Mouse (Mus musculus) testis, adult 2 months (tissue): Measurements from ENCODE around the gene Arf1. TPM values are rescaled to one million over a fixed set of nuclear protein-coding genes. Genes with fewer than 3 reads are reported as not detected.

Experiments used
- H3K27ac ChIP-seq: fragments of 200-500 bp; 2 replicates; pipeline ENCODE4 v1.5.1; 2012; ENCODE audit warnings: low read depth, low read length; ENCODE audit not compliant: control insufficient read depth, insufficient read depth
- H3K27me3 ChIP-seq: fragments of 200-500 bp; 2 replicates; pipeline ENCODE4 v1.6.1; 2012; ENCODE audit warnings: mild to moderate bottlenecking, low read length, moderate library complexity; ENCODE audit not compliant: control insufficient read depth, insufficient read depth
- H3K36me3 ChIP-seq: fragments of 200-500 bp; 2 replicates; pipeline ENCODE4 v1.6.1; 2012; ENCODE audit warnings: mild to moderate bottlenecking, low read length; ENCODE audit not compliant: control insufficient read depth, insufficient read depth
- H3K4me1 ChIP-seq: fragments of 200-500 bp; 2 replicates; pipeline ENCODE4 v1.6.1; 2012; ENCODE audit warnings: low read length; ENCODE audit not compliant: control insufficient read depth, insufficient read depth
- H3K4me3 ChIP-seq: fragments of 200-500 bp; 2 replicates; pipeline ENCODE4 v1.5.1; 2012; ENCODE audit warnings: low read depth, mild to moderate bottlenecking, low read length, moderate library complexity, mixed read lengths; ENCODE audit not compliant: control insufficient read depth
- CTCF ChIP-seq: fragments of 200-500 bp; IDR thresholded peaks from 2 replicates; pipeline ENCODE4 v1.5.1; 2012; ENCODE audit warnings: low read depth, mild to moderate bottlenecking, inconsistent platforms, low read length, moderate library complexity; ENCODE audit not compliant: control insufficient read depth, insufficient read depth, insufficient replicate concordance
- POLR2A ChIP-seq: fragments of 200-500 bp; IDR thresholded peaks from 2 replicates; pipeline ENCODE4 v1.6.1; 2012; ENCODE audit warnings: low read depth, mild to moderate bottlenecking, inconsistent platforms, low read length, moderate library complexity; ENCODE audit not compliant: control insufficient read depth
- polyA plus RNA-seq: library from polyadenylated mRNA; depleted of rRNA; stranded (reverse); fragments of >200 nt; gene quantifications from 2 replicates; pipeline ENCODE4 v1.2.3, GENCODE M21; 2012; rRNA removed

Arf1 gene
- polyA plus RNA-seq, 1 experiment: 247 TPM

- no peak overlapping the region for H3K27ac ChIP-seq
- H3K4me3 ChIP-seq: no peak overlapping the region
- no peaks in the 10 kb centered on the region for H3K27me3 ChIP-seq
- no peak for TF ChIP-seq POLR2A
- no peak for TF ChIP-seq CTCF
- no peaks in the 10 kb centered on the region for H3K36me3 ChIP-seq
- H3K4me1 ChIP-seq: peaks cover 3% of the 10 kb centered on the region; the same call in 1 of the 2 replicates
These were observed 58.3 kb downstream of the Arf1 start for GRCm38 (mm10) chr11:59169807-59170206.

GRCm38 (mm10) chr11:59165616-59166241 lies 62.3 kb downstream of the Arf1 start:
- no peak overlapping the region for H3K4me3 ChIP-seq
- peaks cover 11% of the 10 kb centered on the region for H3K4me1 ChIP-seq
- H3K27me3 ChIP-seq: no peaks in the 10 kb centered on the region
- no peak overlapping the region for H3K27ac ChIP-seq
- no peak for TF ChIP-seq CTCF
- TF ChIP-seq POLR2A: no peak
- no peaks in the 10 kb centered on the region; the same call in 1 of the 2 replicates for H3K36me3 ChIP-seq

- H3K27ac ChIP-seq: peak overlapping the region; percentile 76
- peaks cover 11% of the 10 kb centered on the region for H3K4me1 ChIP-seq
- peak overlapping the region; percentile 97 for H3K4me3 ChIP-seq
- H3K36me3 ChIP-seq: no peaks in the 10 kb centered on the region; the same call in 1 of the 2 replicates
- no peaks in the 10 kb centered on the region for H3K27me3 ChIP-seq
- no peak for TF ChIP-seq CTCF
- TF ChIP-seq POLR2A: no peak
These were observed 63.7 kb downstream of the Arf1 start for GRCm38 (mm10) chr11:59164384-59164783.

GRCm38 (mm10) chr11:59163255-59164236 lies 64.5 kb downstream of the Arf1 start, which contains the start of gene Iba57:
Gene Iba57 (minus strand): TSS chr11:59163739.
- Histone ChIP-seq H3K4me1 (peaks cover 11% of the 10 kb centered on the region), H3K27me3 (no peaks in the 10 kb centered on the region), H3K27ac (peak within 1 kb of the TSS; percentile 99), H3K4me3 (peak within 1 kb of the TSS; percentile 97), H3K36me3 (no peaks in the 10 kb centered on the region; the same call in 1 of the 2 replicates)
- TF ChIP-seq POLR2A (peak; percentile 90), CTCF (no peak)

- H3K27ac ChIP-seq: peak overlapping the region; percentile 76
- H3K4me1 ChIP-seq: peaks cover 14% of the 10 kb centered on the region
- H3K27me3 ChIP-seq: no peaks in the 10 kb centered on the region
- peak overlapping the region; percentile 97 for H3K4me3 ChIP-seq
- TF ChIP-seq POLR2A: no peak
- TF ChIP-seq CTCF: no peak
- H3K36me3 ChIP-seq: no peaks in the 10 kb centered on the region; the same call in 1 of the 2 replicates
These were observed 65.4 kb downstream of the Arf1 start for GRCm38 (mm10) chr11:59162443-59163254.

Other genes starting within 250 kb of the Arf1 start
- gene Obscn, start 91.9 kb downstream of the Arf1 start, polyA plus RNA-seq: 1.9 and 2.8 TPM in 2 replicates
- 9.4 and 10.3 TPM in 2 replicates for gene Iba57, start 64.5 kb downstream of the Arf1 start, polyA plus RNA-seq
- 2.1 and 2.7 TPM in 2 replicates for gene Gjc2, start 45.1 kb downstream of the Arf1 start, polyA plus RNA-seq
- gene Guk1, start 36.1 kb downstream of the Arf1 start, polyA plus RNA-seq: 168 and 188 TPM in 2 replicates
- 75.8 and 82.3 TPM in 2 replicates for gene Mrpl55, start 25.8 kb downstream of the Arf1 start, polyA plus RNA-seq
- 11.1 and 13.3 TPM in 2 replicates for gene 2310033P09Rik, start 19.9 kb downstream of the Arf1 start, polyA plus RNA-seq
- gene Wnt3a, start 62.5 kb upstream of the Arf1 start, polyA plus RNA-seq: 3.1 and 4.3 TPM in 2 replicates
- gene Wnt9a, start 78.7 kb upstream of the Arf1 start, polyA plus RNA-seq: 0.40 and 0.63 TPM in 2 replicates
- gene Prss38, start 147.4 kb upstream of the Arf1 start, polyA plus RNA-seq: 9.3 and 12.7 TPM in 2 replicates
- 2.8 and 3.0 TPM in 2 replicates for gene Jmjd4, start 221.8 kb upstream of the Arf1 start, polyA plus RNA-seq
- 22.6 and 25.8 TPM in 2 replicates for gene Snap47, start 222.9 kb upstream of the Arf1 start, polyA plus RNA-seq
- 1.1 and 1.4 TPM in 2 replicates for gene Zfp867, start 244.2 kb upstream of the Arf1 start, polyA plus RNA-seq